Mouse (Mus musculus) adrenal gland, adult (tissue): ENCODE data around the gene Pde5a.

ENCODE experiments used
- DNase-seq, 2 experiments: peaks; one replicate each; pipeline ENCODE4 v3.0.0; 2022 to 2023; ENCODE audit warnings: low spot score in 1 of 2; ENCODE audit not compliant: inconsistent age in 2 of 2

The Pde5a gene

GRCm38 (mm10) chr3:122835097-122835850 is 106.5 kb downstream of the Pde5a start:
- DNase-seq, result no peak

GRCm38 (mm10) chr3:122837639-122838038 is 108.9 kb downstream of the Pde5a start:
- no peak for DNase-seq

- DNase-seq, result no peak
These were observed 119.8 kb downstream of the Pde5a start for GRCm38 (mm10) chr3:122848410-122849034.

- DNase-seq, result no peak
These were observed 126.4 kb downstream of the Pde5a start for GRCm38 (mm10) chr3:122855149-122855548.

- no peak for DNase-seq
These were observed 131.1 kb downstream of the Pde5a start for GRCm38 (mm10) chr3:122859829-122860228.

DNA sequence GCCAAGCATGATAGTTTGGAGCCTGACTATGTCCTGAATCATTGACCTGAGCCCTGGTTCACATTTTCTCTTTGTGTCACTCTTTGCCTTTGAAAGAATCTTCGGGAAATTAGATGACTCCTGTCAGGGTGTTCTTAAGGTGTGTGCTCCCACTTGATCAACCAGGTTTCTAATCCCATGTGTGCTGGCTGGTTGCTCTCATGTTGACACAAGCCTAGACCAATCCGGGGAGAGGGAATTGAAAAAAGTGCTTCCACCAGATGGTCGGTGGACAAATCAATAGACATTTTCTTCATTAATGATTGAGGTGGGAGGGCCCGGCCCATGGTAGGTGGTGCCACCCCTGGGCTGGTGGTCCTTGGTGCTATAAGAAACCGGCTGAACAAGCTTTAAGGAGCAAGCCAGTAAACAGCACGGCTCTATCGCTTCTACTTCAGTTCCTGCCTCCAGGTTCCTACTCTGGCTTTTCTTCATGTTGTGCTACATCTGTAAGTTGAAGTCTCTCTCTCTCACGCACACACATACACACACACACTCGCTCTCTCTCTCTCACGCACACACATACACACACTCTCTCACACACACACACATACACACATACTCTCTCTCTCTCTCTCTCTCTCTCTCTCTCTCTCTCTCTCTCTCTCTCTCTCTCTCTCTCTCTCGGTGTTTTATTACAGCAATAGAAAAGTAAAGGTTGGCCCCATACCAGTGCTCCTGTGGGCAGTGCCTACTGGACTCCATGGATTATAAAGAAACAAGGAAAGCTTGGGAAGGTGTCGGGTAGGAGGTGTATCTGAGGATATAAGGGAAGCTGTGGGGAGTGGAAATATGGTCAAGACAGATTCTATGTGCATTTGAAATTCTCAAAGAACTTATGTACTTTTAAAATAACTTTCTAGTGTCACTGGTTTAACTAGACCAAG is 132.1 kb downstream of the Pde5a start:
- no peak for DNase-seq

DNA sequence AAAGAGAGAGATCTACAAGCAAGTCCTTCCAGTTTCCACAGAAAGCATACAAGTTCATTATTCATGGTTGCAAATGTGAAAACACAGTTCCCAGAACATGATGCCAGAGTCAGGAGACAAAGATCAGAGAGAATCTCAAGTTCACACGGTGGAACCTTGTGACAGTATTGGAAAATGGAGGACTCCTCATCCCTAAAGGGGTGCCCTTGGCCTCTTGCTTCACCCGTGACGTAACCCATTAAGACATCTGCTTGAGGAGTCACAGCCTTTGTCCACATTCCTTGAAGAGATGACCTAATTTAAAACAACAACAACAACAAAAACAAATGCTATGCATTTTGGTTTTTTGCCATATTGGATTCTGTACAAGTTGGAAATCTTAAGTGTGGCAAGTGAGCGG is 136.3 kb downstream of the Pde5a start:
- DNase-seq, result peak in 1 of 2 experiments; percentile 51

DNA sequence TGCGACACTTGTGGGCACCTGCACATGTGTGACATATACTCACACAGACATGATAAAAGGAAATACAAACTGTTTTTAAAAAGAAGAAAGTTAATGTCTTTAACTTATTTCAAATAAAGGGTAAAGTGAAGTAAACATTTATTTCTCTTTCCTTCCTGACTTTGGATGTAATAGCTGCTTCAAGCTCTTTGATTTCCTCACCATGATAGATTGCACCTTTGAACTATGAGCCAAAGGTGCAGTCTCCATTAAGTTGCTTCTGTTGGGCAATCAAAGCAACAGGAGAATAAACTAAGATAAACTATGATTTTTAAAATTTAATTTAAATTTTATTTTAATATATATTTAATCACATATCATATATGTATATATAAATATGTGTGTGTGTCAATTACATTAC is 139.5 kb downstream of the Pde5a start:
- DNase-seq, result no peak

DNA sequence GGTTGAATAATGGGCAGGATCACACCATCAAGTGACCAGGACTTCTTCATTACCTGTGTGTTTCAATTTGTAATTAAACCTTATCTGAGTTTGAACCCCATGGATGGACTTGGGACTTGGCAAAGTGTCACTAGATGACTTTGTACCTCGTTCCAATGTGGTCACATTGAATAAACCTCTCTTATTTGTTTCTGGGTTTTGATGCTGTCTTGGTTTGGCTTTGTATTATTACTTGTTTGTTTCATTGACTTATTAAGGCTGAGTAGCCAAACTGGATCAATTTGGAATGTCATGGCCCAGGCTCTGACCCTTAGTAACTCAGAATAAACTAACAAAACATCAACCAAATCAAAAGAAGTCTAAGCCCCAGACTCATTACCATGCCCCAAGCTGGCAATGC is 142.8 kb downstream of the Pde5a start:
- DNase-seq, result no peak

DNA sequence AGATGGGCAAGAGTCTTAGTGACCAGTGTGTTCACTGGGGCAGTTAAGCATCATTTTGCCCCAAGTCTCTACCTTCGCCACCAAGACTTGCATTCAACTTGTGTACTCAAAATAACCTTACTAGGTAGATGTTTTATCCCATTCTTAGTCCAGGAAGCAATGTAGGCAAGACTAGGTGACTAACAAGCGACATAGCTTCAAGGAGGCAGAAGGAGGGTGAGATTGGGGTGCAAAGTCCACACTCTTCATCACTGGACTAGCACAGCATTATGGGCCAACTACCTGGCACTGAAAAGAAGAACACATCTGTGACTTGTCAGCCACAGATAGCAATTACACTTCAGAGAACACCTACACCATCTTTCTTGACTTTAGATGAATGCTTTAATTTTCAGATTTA is 148.1 kb downstream of the Pde5a start:
- DNase-seq, result no peak

DNA sequence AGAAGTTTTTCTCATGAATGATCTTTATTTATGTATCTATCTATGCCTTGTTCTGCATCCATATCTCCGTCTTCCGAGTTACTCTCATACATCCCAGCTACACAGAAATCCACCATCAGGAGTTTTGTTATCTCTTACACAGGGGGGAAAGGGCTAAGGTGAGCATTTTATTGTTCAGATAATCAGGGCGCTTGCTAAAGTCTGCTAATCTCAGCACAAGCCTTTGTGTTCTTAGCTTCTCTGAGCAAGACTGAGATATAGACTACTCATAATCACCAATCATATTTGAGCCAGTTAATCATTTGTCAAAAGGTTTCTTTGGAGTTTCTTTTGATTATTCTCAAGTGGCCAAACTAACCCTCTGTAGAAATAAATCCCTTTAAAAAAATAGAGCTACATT is 148.8 kb downstream of the Pde5a start:
- no peak for DNase-seq

- DNase-seq, result no peak
These were observed 150.1 kb downstream of the Pde5a start for GRCm38 (mm10) chr3:122878705-122879315.

GRCm38 (mm10) chr3:122887505-122888301 is 159.0 kb downstream of the Pde5a start:
- no peak for DNase-seq

- peak in 1 of 2 experiments; percentile 68 for DNase-seq
These were observed 159.6 kb downstream of the Pde5a start for GRCm38 (mm10) chr3:122888371-122888819.

GRCm38 (mm10) chr3:122894772-122895171 is 166.0 kb downstream of the Pde5a start, which contains the start of gene Fabp2:
TSS of gene Fabp2 (plus strand) at chr3:122895072.
- no peak for DNase-seq

GRCm38 (mm10) chr3:122895189-122895731 is 166.5 kb downstream of the Pde5a start:
- DNase-seq, result no peak

DNA sequence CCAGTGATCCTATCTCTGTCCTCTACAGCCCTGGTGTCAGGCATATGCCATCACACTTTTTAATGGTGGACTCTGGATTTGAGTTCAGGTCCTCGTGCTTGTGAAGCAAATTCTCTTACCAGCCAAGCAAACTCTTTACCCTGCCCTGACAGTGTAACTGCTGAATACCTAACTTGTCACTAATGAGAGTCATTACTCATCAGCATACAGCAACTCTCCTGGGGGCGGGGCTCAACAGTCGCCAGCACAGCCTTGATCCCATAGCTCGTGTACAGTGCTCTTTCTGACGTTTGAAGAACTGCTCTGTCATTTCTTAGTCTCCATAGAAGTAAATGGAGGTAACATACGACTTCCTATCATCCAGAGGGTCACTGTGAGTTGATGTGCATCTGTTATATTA is 169.5 kb downstream of the Pde5a start:
- peak in 1 of 2 experiments; percentile 23 for DNase-seq

- peak; percentile 36 to 87 for DNase-seq
These were observed 175.1 kb downstream of the Pde5a start for GRCm38 (mm10) chr3:122903746-122904433.

GRCm38 (mm10) chr3:122907841-122908240 is 179.1 kb downstream of the Pde5a start:
- DNase-seq, result peak; percentile 34 to 62
